In genomic region chr10:68759238-68759637, GRCm38 (mm10) we compare ENCODE assay signal across 8 mouse cellular contexts. TPM values are rescaled to one million over a fixed set of nuclear protein-coding genes. Genes with fewer than 3 reads are reported as not detected.
A peak's percentile ranks its signal among the peaks of the same experiment; 100 is the strongest.
DNase-seq lines count a peak whose midpoint lies in the region; ATAC-seq and TF ChIP-seq lines count a peak whose summit lies in the region.

No protein-coding gene starts in this region.

- H3K27ac ChIP-seq in midbrain, embryonic 13.5 days, result no peak overlapping the region

- no peak overlapping the region for H3K4me3 ChIP-seq in midbrain, embryonic 13.5 days (replicated peaks)

- H3K27me3 ChIP-seq in midbrain, embryonic 13.5 days, result no peaks in the 10 kb centered on the region

- ATAC-seq in inflammation-experienced regulatory T-cells, adult 6 months, result peak; percentile 43
- ATAC-seq in midbrain, embryonic 13.5 days, result no peak

- H3K4me2 ChIP-seq in midbrain, embryonic 13.5 days (replicated peaks), result no peak overlapping the region

- TF ChIP-seq POLR2A in brain, embryonic 14.5 days (IDR thresholded peaks at IDR 0.05; ENCODE audit: borderline replicate concordance, extremely low read depth, insufficient read depth, insufficient read length, poor library complexity, severe bottlenecking), result no peak

- WGBS in midbrain, embryonic 13.5 days, result 52% methylated on average over 5 of the region's 5 CpGs

- no peaks in the 10 kb centered on the region for H3K4me1 ChIP-seq in midbrain, embryonic 13.5 days (replicated peaks)

- H3K9me3 ChIP-seq in midbrain, embryonic 13.5 days, result no peaks in the 10 kb centered on the region

- H3K36me3 ChIP-seq in midbrain, embryonic 13.5 days, result no peaks in the 10 kb centered on the region

- peak; percentile 4 for DNase-seq in frontal cortex, postnatal 36 days (ENCODE audit: low spot score in 2 of 2)
- no peak for DNase-seq in frontal cortex, postnatal 25 days (ENCODE audit: low spot score in 2 of 2)
- DNase-seq in right cerebral cortex, adult 18-20 months, result peak; percentile 2
- DNase-seq in right cerebral cortex, postnatal 25 days, result no peak
- peak; percentile 34 for DNase-seq in brain, embryonic 14.5 days (ENCODE audit: low read depth)
- DNase-seq in naive thymus-derived CD4-positive, alpha-beta T cell, adult 2 months (ENCODE audit: low read depth), result peak; percentile 40

- H3K9ac ChIP-seq in midbrain, embryonic 13.5 days (replicated peaks), result no peak overlapping the region

- TF ChIP-seq CTCF in brain, embryonic 14.5 days (IDR thresholded peaks at IDR 0.05; ENCODE audit: borderline replicate concordance, extremely low read depth, insufficient read depth, insufficient read length), result peak; percentile 34; the same call in 1 of the 2 replicates

RNA-seq across cellular contexts. Expression of gene Tmem26, which starts 35.8 kb away (rescaled TPM):
- 3.9 and 5.4 TPM in 2 replicates for polyA plus RNA-seq in brain, embryonic 14.5 days (2012; rRNA removed)
- under 1 TPM; 0.59 to 0.91 (median 0.74) TPM for polyA plus RNA-seq in inflammation-experienced regulatory T-cells, adult 6 months (2017; shearing (Covaris generic))
- polyA plus RNA-seq in midbrain, embryonic 13.5 days (2015; fragmentation: Nextera tagmentation; extraction: Ambion mirVana), result 2.7 and 3.0 TPM in 2 replicates

Comparison
In these comparisons a context has a peak if more than half of its experiments do, and no peak if none do; other contexts are left out.
1. DNase-seq: peak in frontal cortex, postnatal 36 days (2 of 2), right cerebral cortex, adult 18-20 months (single experiment), brain, embryonic 14.5 days (single experiment) and naive thymus-derived CD4-positive, alpha-beta T cell, adult 2 months (single experiment); none in frontal cortex, postnatal 25 days (0 of 2) and right cerebral cortex, postnatal 25 days (single experiment).